Mouse (Mus musculus): ENCODE measurements at regions not wholly inside any gene's neighbourhood (a gene's known extent, or its start where the extent isn't known, plus 50 kb on each side); places are given as distances from the start of the nearest gene placed in this dataset.

DNA sequence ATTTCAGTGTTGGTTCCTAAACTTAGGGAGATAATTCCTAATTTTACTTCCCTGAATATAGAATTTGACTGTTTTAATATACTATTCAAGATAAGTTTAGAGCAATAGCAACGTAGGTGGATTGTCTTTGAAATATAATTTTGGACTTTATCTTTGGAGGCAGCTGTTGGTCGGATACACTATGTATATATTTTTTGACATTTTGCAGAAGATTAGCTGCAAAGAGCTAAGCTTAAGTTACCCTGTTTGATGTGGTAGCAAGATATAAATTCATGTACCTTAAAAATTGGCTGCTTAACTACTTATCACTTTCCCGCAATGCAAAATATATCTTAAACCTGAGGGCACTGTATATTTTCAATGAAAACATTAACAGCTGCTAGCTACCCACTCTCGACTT, 1375.3 kb downstream of the Hace1 start:
- TF ChIP-seq MAFK (IDR thresholded peaks at IDR 0.05; ENCODE audit: insufficient read depth, low read depth, low read length), result no peak
- no peak for TF ChIP-seq ZNF384 (IDR thresholded peaks at IDR 0.05; ENCODE audit: low read depth, low read length)
- no peak for TF ChIP-seq CHD2 (IDR thresholded peaks at IDR 0.05; ENCODE audit: low read depth, low read length)
- no peak for TF ChIP-seq HCFC1 (IDR thresholded peaks at IDR 0.05; ENCODE audit: borderline replicate concordance, insufficient read depth, low read length)
